Mouse (Mus musculus) embryonic facial prominence, embryonic 14.5 days (tissue): Measurements from ENCODE around the gene Trim38. TPM values are rescaled to one million over a fixed set of nuclear protein-coding genes. Genes with fewer than 3 reads are reported as not detected.

Experiments
- ATAC-seq: fragments of 200-750 bp; cut with Nextera tagmentation; 2 replicates; pipeline ENCODE4 v1.8.0; 2017; ENCODE audit warnings: low read depth, moderate number of reproducible peaks, moderate TSS enrichment
- DNase-seq: peaks from one replicate; pipeline ENCODE4 v3.0.0-alpha.2; 2015; ENCODE audit warnings: low spot score
- H3K27ac ChIP-seq: fragments of 300-500 bp; sonication (generic); replicated peaks from 2 replicates; pipeline ENCODE4 v1.5.1; 2014; ENCODE audit warnings: low read depth, mild to moderate bottlenecking, low read length, moderate library complexity
- H3K27me3 ChIP-seq: fragments of 300-500 bp; sonication (generic); replicated peaks from 2 replicates; pipeline ENCODE4 v1.6.1; 2014; ENCODE audit warnings: low read length; ENCODE audit not compliant: control insufficient read depth, insufficient read depth
- H3K36me3 ChIP-seq: fragments of 300-500 bp; sonication (generic); 2 replicates; pipeline ENCODE4 v1.6.1; 2014; ENCODE audit warnings: low read length, mixed read lengths; ENCODE audit not compliant: control insufficient read depth, insufficient read depth
- H3K4me1 ChIP-seq: fragments of 300-500 bp; sonication (generic); 2 replicates; pipeline ENCODE4 v1.6.1; 2014; ENCODE audit warnings: antibody characterized with exemption, low read length; ENCODE audit not compliant: control insufficient read depth, insufficient read depth
- H3K4me2 ChIP-seq: fragments of 300-500 bp; sonication (generic); 2 replicates; pipeline ENCODE4 v1.6.1; 2014; ENCODE audit warnings: low read depth, mild to moderate bottlenecking, low read length, moderate library complexity, mixed read lengths
- H3K4me3 ChIP-seq: fragments of 300-500 bp; sonication (generic); 2 replicates; pipeline ENCODE4 v1.5.1; 2014; ENCODE audit warnings: low read depth, mild to moderate bottlenecking, low read length
- H3K9ac ChIP-seq: fragments of 300-500 bp; sonication (generic); 2 replicates; pipeline ENCODE4 v1.6.1; 2014; ENCODE audit warnings: low read depth, mild to moderate bottlenecking, low read length, moderate library complexity, mixed read lengths
- H3K9me3 ChIP-seq: fragments of 300-500 bp; sonication (generic); 2 replicates; pipeline ENCODE4 v1.6.1; 2016; ENCODE audit warnings: low read length; ENCODE audit not compliant: control insufficient read depth
- WGBS: fragments of 180-500 bp; shearing (Covaris S2); extraction: QIAGEN DNeasy Blood & Tissue Kit; methylation state at CpG from one replicate; pipeline ENCODE4 v1.1.7; 2014; 5-methylcytosine and 5-hydroxymethylcytosine counted together
- microRNA-seq: library from miRNA; unstranded; fragments of <30 nt; microRNA quantifications from one replicate; pipeline ENCODE4, GENCODE M21; 2016; ENCODE audit warnings: borderline number of aligned reads
- polyA plus RNA-seq: library from polyadenylated mRNA; unstranded; fragments of >200 nt; fragmentation: Nextera tagmentation; extraction: Ambion mirVana; gene quantifications from 2 replicates; pipeline ENCODE4 v1.2.1, GENCODE M21; 2014

Gene Trim38
- polyA plus RNA-seq, 1 experiment from 2014 or later = 0.31 TPM

DNA sequence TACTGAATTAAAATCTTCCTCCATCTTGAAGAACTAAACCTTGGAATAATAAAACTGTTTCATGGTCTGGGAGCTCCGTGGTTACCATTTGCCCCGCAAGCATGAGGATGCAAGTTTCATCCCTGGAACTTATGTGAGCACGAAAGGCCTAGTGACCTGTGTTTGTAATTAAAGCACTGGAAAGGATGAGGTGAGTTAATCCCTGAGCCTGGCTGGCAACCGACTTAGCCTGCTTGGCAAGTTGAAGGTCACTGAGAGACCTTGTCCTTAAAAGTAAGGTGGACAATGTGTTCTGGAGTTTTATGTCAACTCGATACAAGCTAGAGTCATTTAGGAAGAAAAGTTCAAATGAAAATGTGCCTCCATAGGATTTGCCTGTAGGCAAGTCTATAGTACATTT is 65.1 kb downstream of the Trim38 start:
- Histone ChIP-seq H3K36me3 (no peaks in the 10 kb centered on the region), H3K4me3 (no peak overlapping the region), H3K27me3 (no peaks in the 10 kb centered on the region), H3K9me3 (no peaks in the 10 kb centered on the region), H3K4me2 (no peak overlapping the region), H3K4me1 (no peaks in the 10 kb centered on the region), H3K9ac (no peak overlapping the region), H3K27ac (no peak overlapping the region)
- ATAC-seq = no peak
- WGBS = 84% methylated on average over 5 of the region's 5 CpGs
- no peak for DNase-seq

- 95% methylated on average over 5 of the region's 5 CpGs for WGBS
- Histone ChIP-seq H3K36me3 (no peaks in the 10 kb centered on the region), H3K27ac (no peak overlapping the region), H3K27me3 (no peaks in the 10 kb centered on the region), H3K9me3 (no peaks in the 10 kb centered on the region), H3K4me3 (no peak overlapping the region), H3K4me2 (no peak overlapping the region), H3K9ac (no peak overlapping the region), H3K4me1 (no peaks in the 10 kb centered on the region)
- ATAC-seq = no peak
- no peak for DNase-seq
These were observed 66.9 kb downstream of the Trim38 start for GRCm38 (mm10) chr13:23836630-23837029.

GRCm38 (mm10) chr13:23839308-23839707 is 69.6 kb downstream of the Trim38 start, which contains the start of gene Slc17a3:
Gene Slc17a3 (plus strand): TSS chr13:23839434.
- H3K27ac ChIP-seq = no peak within 1 kb of the TSS
- no peak for DNase-seq
- no peak within 1 kb of the TSS for H3K9ac ChIP-seq
- no peak within 1 kb of the TSS for H3K4me3 ChIP-seq
- no peak for ATAC-seq
- no peaks in the 10 kb centered on the region for H3K9me3 ChIP-seq
- no peaks in the 10 kb centered on the region for H3K27me3 ChIP-seq
- H3K36me3 ChIP-seq = no peaks in the 10 kb centered on the region
- no peaks in the 10 kb centered on the region for H3K4me1 ChIP-seq
- no peak within 1 kb of the TSS for H3K4me2 ChIP-seq
- WGBS = 74% methylated on average over 2 of the region's 2 CpGs

Small RNAs within 50 kb of the gene (microRNA-seq; reads per million reads assigned to microRNA genes)
- not detected for gene Gm44314
- gene Gm44484 = not detected

Other genes with a start within 250 kb of the Trim38 start
- gene Hist1h4h, start 238.9 kb upstream of the Trim38 start, polyA plus RNA-seq = 5.1 and 5.6 TPM in 2 replicates
- gene Hist1h2af, start 236.0 kb upstream of the Trim38 start, polyA plus RNA-seq = 5.2 and 7.0 TPM in 2 replicates
- gene Hist1h3g, start 234.5 kb upstream of the Trim38 start, polyA plus RNA-seq = 3.7 and 4.1 TPM in 2 replicates
- 0.76 and 0.77 TPM in 2 replicates for gene Hist1h2bh, start 226.5 kb upstream of the Trim38 start, polyA plus RNA-seq
- 0.71 and 1.0 TPM in 2 replicates for gene Hist1h3f, start 225.9 kb upstream of the Trim38 start, polyA plus RNA-seq
- 0.84 and 0.88 TPM in 2 replicates for gene Hist1h4f, start 218.3 kb upstream of the Trim38 start, polyA plus RNA-seq
- gene Hist1h1d, start 216.7 kb upstream of the Trim38 start, polyA plus RNA-seq = 0.60 TPM in 2 replicates
- 4.4 and 6.1 TPM in 2 replicates for gene Hist1h3e, start 207.5 kb upstream of the Trim38 start, polyA plus RNA-seq
- 93.4 and 108 TPM in 2 replicates for gene Hist1h2ae, start 198.7 kb upstream of the Trim38 start, polyA plus RNA-seq
- gene Hist1h2bg, start 198.5 kb upstream of the Trim38 start, polyA plus RNA-seq = 5.1 and 5.3 TPM in 2 replicates
- gene Hist1h2bf, start 195.7 kb upstream of the Trim38 start, polyA plus RNA-seq = 3.6 and 4.1 TPM in 2 replicates
- gene Hist1h2ad, start 195.5 kb upstream of the Trim38 start, polyA plus RNA-seq = 1.6 and 2.8 TPM in 2 replicates
- 5.2 and 7.2 TPM in 2 replicates for gene Hist1h3d, start 194.2 kb upstream of the Trim38 start, polyA plus RNA-seq
- gene Hist1h4d, start 188.3 kb upstream of the Trim38 start, polyA plus RNA-seq = 74.5 and 84.0 TPM in 2 replicates
- gene Hist1h2be, start 148.8 kb upstream of the Trim38 start, polyA plus RNA-seq = 1.5 and 2.2 TPM in 2 replicates
- 12.8 and 15.7 TPM in 2 replicates for gene Hist1h1e, start 147.4 kb upstream of the Trim38 start, polyA plus RNA-seq
- 1.2 and 1.3 TPM in 2 replicates for gene Hist1h2ac, start 86.0 kb upstream of the Trim38 start, polyA plus RNA-seq
- 52.7 and 78.2 TPM in 2 replicates for gene Hist1h2bc, start 85.7 kb upstream of the Trim38 start, polyA plus RNA-seq
- gene Hist1h1t, start 74.1 kb upstream of the Trim38 start, polyA plus RNA-seq = 0.19 and 0.31 TPM in 2 replicates
- 5.7 and 5.8 TPM in 2 replicates for gene Hist1h4c, start 71.5 kb upstream of the Trim38 start, polyA plus RNA-seq
- 9.6 and 10.3 TPM in 2 replicates for gene Hfe, start 59.1 kb upstream of the Trim38 start, polyA plus RNA-seq
- gene Hist1h1c, start 31.1 kb upstream of the Trim38 start, polyA plus RNA-seq = 36.1 and 37.8 TPM in 2 replicates
- 5.1 and 7.5 TPM in 2 replicates for gene Hist1h3c, start 24.3 kb upstream of the Trim38 start, polyA plus RNA-seq
- gene Hist1h2bb, start 23.2 kb upstream of the Trim38 start, polyA plus RNA-seq = 1.2 and 2.1 TPM in 2 replicates
- 30.2 and 32.6 TPM in 2 replicates for gene Hist1h2ab, start 18.8 kb upstream of the Trim38 start, polyA plus RNA-seq
- 6.6 and 11.5 TPM in 2 replicates for gene Hist1h3b, start 17.6 kb upstream of the Trim38 start, polyA plus RNA-seq
- gene Hist1h4b, start 12.9 kb upstream of the Trim38 start, polyA plus RNA-seq = 3.5 and 4.7 TPM in 2 replicates
- gene Hist1h4a, start 8.7 kb upstream of the Trim38 start, polyA plus RNA-seq = 0.68 and 0.74 TPM in 2 replicates
- gene Hist1h3a, start 7.5 kb upstream of the Trim38 start, polyA plus RNA-seq = 3.7 and 4.9 TPM in 2 replicates
- 3.2 and 3.5 TPM in 2 replicates for gene Hist1h1a, start 6.2 kb upstream of the Trim38 start, polyA plus RNA-seq
- not detected in 2 replicates for gene Slc17a2, start 37.1 kb downstream of the Trim38 start, polyA plus RNA-seq
- gene Slc17a3, start 69.5 kb downstream of the Trim38 start, polyA plus RNA-seq = 0.52 and 0.56 TPM in 2 replicates
- not detected in 2 replicates for gene Slc17a1, start 97.8 kb downstream of the Trim38 start, polyA plus RNA-seq
- gene Slc17a4, start 145.1 kb downstream of the Trim38 start, polyA plus RNA-seq = 0.10 TPM in 1 of 2 replicates, not detected in the other
- gene Hist1h2ba, start 164.2 kb downstream of the Trim38 start, polyA plus RNA-seq = not detected in 2 replicates
- not detected in 2 replicates for gene Hist1h2aa, start 164.5 kb downstream of the Trim38 start, polyA plus RNA-seq
- gene Scgn, start 221.3 kb downstream of the Trim38 start, polyA plus RNA-seq = 0.32 and 0.38 TPM in 2 replicates